Mouse (Mus musculus) mouse trophoblast stem cell (cell line): ENCODE results near the gene Mchr1.

Experiments
- in situ Hi-C, 2 experiments: fragments of 300-500 bp; cut with MseI, MboI; formaldehyde crosslinking; loops; 2 replicates in 1 of 2; 3 replicates in 1 of 2; pipeline ENCODE4 v1.15.1; 2025

Gene Mchr1

DNA sequence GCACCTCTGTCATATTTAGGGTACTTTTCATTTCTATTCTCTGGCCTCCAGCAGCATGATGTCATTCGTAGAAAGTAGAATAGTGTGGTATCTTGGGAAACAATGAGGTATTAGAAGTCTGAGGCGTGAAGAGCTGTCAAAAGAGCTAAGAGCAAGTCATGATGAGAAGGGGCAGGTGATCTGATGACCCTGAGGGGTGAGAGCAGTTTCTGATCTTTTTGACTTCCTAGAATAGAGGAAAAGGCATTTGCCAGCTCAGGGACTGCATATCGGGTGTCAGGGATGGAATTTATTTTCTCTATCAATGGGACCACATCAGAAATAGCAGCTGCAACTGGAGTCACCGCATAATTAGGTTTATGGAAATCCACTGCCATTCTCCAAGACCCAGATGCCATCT lies 8.5 kb upstream of the Mchr1 start:
- in situ Hi-C loops = no loop called here

GRCm38 (mm10) chr15:81227275-81227674 lies 8.0 kb upstream of the Mchr1 start:
- in situ Hi-C loops = no loop called here

DNA sequence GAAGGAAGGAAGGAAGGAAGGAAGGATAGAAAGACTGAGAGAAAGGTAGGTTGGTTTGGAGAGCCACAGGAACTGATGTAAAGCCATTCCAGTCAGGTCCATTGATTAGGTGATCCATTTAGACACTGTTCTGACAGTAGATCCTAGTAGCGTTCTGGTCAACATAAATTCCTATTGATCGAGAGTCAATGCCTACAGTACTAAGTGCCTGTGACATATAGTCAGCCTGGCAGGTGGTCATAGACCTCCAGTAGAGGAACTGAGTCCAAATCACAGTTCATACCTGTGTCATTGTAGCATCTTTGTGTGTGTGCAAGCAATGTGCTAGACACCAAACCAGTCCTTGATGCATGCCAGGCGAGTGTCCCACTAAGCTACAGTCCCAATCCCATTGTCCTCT lies 7.0 kb upstream of the Mchr1 start:
- in situ Hi-C loops = no loop called here

DNA sequence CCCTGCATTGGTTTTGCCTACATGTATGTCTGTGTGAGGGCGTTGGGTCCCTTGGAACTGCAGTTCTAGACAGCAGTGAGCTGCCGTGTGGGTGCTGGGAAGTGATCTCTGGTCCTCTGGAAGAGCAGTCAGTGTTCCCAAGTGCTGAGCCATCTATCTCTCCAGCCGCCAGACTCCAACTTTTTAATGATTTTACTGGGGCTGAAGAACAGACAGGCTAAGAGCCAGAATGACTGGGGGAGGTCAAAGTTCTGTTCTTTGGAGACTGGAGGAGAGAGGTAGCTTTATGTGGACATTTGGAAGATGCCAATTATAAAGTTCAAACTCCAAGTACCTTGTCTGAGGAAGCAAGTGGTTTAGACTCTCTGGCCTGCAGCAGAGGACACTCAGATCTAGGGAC lies 5.5 kb upstream of the Mchr1 start:
- in situ Hi-C loops = no loop called here

DNA sequence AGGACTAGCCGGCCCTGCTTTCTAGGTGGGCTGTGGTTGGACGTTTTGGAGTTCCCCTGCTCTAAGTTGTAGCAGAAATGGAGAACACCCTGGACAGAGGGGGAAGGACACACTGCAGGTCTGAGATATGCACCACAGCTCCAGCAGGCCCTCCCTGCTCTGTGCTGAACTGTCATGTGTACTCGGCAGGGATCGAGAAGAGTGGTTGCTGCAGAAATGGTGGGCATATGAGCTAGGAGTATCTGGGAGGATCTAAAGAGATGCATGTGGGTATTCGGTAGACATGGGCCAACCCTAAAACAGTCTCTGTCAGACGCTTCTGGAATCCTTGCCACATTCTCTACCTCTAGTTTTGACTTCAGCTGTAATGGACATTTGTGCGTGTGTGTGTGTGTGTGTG lies 4.0 kb upstream of the Mchr1 start:
- in situ Hi-C loops = no loop called here

DNA sequence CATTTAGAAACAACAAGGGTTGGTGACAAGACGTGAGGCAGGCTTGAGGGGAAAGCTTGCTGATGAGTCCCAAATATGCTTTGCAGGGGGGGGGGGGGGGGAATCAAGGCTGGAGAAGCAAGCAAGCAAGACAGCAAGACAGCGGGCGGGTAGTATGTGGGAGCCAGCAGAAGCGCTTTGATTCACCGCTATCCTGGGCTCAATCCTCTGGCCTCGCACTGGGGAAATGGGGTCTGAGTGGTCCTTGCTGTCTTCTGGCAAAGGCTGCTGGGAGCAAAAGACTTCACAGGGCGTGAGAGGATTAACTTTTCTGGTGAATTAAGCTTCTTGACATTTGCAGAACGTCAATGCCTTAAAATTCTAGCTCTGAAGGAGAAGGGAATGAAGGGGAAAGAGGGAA lies 763 bp downstream of the Mchr1 start:
- in situ Hi-C loops = no loop called here

- in situ Hi-C loops = no loop called here
These were observed 2.2 kb downstream of the Mchr1 start for GRCm38 (mm10) chr15:81237471-81237870.

- in situ Hi-C loops = no loop called here
These were observed 4.0 kb downstream of the Mchr1 start for GRCm38 (mm10) chr15:81239261-81239660.

DNA sequence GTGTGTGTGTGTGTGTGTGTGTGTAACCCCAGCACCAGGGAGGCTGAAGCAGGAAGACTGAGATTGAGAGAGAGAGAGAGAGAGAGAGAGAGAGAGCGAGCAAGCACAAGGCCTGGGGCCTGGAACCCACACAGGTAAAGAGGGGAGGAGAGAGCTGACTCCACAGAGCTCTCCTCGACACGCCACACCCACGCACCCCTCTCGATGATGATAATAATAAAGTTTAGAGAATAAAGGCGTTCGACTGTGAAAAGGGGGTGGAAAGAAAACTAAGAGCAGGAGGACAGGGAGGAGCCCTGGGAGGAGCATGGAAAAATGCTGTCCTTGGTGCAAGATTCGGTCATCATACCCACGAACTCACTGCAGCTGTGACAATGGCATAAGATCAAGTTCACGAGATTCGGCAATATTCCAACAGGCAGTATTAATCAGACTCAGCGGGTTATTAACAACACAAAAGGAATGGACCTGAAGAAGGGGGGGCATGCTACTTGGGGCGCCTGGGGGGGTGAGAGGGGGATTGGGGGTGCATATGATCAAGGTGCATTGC lies 4.6 kb downstream of the Mchr1 start:
- in situ Hi-C loops = no loop called here

DNA sequence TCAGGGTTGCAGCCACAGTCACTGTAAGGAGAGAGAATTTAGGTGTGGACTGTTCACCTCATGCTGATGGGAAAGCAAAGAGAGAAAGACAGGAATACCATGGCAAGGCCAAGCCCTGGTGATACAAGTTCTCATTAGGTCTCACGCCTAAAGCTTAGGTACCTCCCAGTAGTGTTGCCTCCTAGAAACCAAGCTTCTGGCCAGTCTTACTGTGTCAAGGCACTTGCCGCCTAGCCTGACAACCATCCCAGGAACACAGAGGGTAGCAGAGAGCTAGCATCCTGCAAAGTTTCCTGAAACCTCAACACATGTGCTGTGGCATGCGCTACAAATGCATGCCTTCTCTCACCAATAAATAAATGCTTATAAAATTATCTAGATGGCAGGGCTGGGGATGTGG lies 11.6 kb downstream of the Mchr1 start:
- in situ Hi-C loops = no loop called here

- in situ Hi-C loops = no loop called here
These were observed 12.5 kb downstream of the Mchr1 start for GRCm38 (mm10) chr15:81247583-81248340.

- in situ Hi-C loops = no loop called here
These were observed 13.0 kb downstream of the Mchr1 start for GRCm38 (mm10) chr15:81248341-81248679.

- in situ Hi-C loops = no loop called here
These were observed 13.8 kb downstream of the Mchr1 start for GRCm38 (mm10) chr15:81248951-81249579.

DNA sequence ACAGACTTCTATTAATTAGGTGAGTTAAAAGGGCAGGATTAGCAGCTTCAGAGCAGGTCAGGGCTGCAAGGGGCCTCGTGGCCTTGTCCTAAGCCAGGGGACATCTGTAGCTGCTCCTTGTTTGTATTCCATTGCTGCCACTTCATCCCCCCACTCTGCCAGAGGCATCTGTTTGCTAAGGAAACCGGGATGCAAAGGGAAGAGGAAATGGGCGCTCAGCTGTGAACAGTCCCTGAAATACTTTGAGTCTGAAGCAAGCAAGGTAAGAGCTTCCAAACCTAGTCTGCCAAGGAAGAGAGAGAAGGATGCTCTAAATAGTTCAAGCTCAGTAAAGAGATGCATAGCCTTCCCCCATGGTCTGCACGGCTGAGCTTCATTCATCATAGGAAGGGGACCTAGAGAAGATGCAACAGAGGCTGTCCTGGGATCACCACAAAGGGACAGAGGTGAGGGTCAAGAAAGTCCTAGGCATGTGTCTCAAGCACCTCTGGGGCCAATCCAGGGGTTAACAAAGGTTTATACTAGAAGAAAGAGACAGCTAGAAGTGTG lies 17.4 kb downstream of the Mchr1 start:
- in situ Hi-C loops = no loop called here

GRCm38 (mm10) chr15:81253585-81253984 lies 18.3 kb downstream of the Mchr1 start:
- in situ Hi-C loops = no loop called here

GRCm38 (mm10) chr15:81254113-81254640 lies 18.9 kb downstream of the Mchr1 start:
- in situ Hi-C loops = no loop called here

DNA sequence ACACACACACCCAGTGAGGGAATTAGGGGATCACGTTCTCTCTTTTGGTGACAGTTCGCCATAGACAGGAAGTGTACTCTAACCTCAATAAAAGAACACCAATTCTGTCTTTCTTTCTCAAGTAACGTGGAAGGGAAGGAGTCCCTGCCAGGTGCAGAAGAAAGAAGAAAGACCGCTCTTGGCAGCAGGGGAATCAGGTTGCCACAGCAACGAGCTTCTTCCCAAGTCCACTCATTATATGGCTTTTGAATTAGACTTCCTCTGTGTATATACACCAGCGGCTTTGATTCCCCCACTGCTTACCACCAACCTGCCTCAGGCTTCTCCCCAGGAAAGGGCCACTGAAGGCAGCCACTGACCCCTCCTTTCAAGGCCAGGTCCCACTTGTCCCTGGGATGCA lies 19.8 kb downstream of the Mchr1 start:
- in situ Hi-C loops = no loop called here

DNA sequence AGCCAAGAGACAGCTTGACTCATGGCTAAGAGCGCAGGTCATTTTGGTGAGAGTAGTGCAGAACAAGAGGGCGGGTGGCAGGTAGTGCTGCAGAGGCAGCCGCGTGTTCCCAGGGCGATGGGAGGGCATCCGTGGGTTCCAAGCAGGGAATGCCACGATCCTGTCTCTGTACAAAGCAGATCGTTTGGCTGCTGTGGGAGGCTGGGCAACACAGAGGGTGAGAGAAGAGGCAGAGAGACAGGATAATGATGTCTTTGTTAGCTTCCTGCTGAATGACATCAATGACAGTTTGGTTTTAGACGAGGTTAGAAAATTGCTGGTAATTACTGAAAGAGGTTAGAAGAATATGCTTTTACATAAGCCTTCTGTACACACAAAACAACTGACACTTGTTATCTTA lies 23.0 kb downstream of the Mchr1 start:
- in situ Hi-C loops = no loop called here

DNA sequence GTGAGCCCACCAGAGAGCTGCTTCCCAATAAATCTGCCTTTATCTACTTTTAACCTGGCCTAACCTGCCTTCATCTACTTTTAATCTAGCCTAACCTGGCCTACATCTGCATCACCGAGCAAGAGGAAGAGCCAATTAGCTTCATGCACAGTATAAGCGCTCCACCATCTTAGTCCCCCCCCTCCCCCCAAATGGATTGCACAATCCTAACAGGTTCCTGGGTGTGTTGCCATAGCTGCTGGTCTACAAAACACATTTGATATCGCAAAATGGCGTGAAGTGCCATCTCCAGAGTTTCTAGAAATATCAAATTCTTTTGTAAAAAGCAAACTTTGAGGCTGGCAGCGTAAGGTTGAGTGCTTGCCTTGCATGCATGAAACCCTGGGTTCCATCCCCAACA lies 24.0 kb downstream of the Mchr1 start:
- in situ Hi-C loops = no loop called here

DNA sequence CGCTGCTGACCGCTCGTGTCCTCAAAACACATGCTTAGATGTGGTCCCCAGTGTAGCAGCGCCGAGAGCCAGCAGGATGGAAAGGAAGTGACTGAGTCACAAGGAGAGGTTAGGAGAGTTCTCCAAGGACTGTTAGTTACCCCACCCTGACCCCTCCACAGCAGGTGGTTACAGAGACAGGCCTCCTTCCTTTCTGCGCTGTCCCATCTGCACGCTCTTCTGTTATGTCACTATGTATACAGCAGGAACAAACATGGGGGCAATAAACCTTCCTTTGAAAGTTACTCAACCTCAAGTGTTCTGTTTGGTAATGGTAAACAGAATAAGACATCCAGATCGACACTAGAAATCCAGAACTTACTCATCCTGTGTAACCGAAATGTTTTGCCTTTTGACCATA lies 24.9 kb downstream of the Mchr1 start:
- in situ Hi-C loops = no loop called here

DNA sequence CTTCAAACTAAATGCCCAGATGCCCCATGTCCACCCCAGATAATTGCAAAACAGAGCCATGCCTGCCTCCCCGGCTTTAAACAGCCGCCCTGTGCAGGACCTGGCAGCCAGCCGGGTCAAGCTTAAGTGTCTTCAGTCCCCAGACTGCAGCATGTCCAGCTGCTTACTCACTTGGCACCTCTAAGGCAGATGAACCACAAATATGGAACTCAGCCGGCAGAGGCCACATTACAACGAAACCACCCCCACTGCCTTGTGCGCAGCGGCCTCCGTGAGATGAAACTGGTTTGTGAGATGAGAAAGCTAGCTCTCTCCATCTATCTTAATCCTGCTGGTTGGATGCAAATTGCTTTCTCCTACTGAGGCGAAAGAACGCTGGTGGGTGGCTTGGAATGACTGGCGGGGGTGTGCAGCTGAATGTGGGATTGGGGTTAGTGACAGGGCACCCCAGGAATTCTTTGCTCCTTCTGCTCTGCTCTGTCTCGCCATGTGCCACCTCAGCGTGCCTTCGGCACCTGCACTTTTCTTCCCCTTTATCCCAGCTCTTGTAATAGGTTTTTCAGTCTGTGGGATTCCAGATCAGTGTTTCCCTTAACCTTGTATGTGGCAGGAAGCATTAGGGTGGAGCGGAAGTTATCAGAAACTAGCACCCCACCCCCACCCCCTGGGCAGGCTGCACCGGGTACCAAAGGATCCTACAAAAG lies 29.2 kb downstream of the Mchr1 start:
- in situ Hi-C loops = no loop called here

DNA sequence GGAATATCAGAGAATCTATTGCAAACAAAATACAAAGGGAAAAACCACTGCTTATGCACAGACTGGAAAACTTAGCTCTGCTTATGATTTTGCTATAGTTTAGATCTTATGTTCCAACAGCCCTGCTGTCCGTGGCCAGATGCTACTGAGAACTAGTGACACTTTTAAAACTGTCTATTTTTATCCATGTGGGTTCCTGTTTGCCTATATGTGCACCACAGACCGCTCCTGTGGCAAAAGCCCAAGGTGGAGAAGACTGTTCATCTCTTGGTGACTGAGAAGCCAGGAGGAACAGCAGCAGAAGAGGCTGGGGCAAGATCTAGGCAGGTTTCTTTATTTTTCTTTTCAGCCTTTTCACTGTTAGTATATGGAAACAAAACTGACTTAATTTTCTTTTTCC lies 32.1 kb downstream of the Mchr1 start:
- in situ Hi-C loops = no loop called here
